Mouse (Mus musculus) intestine, postnatal 0 days (tissue): ENCODE data around the gene Ankrd34a. TPM values are rescaled to one million over a fixed set of nuclear protein-coding genes. Genes with fewer than 3 reads are reported as not detected.

Source experiments
- ATAC-seq: fragments of 200-750 bp; cut with Nextera tagmentation; 2 replicates; pipeline ENCODE4 v1.8.0; 2017; ENCODE audit warnings: mild to moderate bottlenecking, moderate TSS enrichment, moderate library complexity
- H3K27ac ChIP-seq: fragments of 300-500 bp; sonication (generic); 2 replicates; pipeline ENCODE4 v1.5.1; 2014; ENCODE audit warnings: mild to moderate bottlenecking, low read depth, low read length, moderate library complexity
- H3K27me3 ChIP-seq: fragments of 300-500 bp; sonication (generic); replicated peaks from 2 replicates; pipeline ENCODE4 v1.6.1; 2014; ENCODE audit warnings: low read length, mixed read lengths; ENCODE audit not compliant: control insufficient read depth, insufficient read depth
- H3K36me3 ChIP-seq: fragments of 300-500 bp; sonication (generic); 2 replicates; pipeline ENCODE4 v1.6.1; 2014; ENCODE audit warnings: mild to moderate bottlenecking, moderate library complexity; ENCODE audit not compliant: control insufficient read depth, insufficient read depth
- H3K4me1 ChIP-seq: fragments of 300-500 bp; sonication (generic); replicated peaks from 2 replicates; pipeline ENCODE4 v1.6.1; 2014; ENCODE audit warnings: antibody characterized with exemption, low read length, mixed read lengths; ENCODE audit not compliant: control insufficient read depth, insufficient read depth
- H3K4me2 ChIP-seq: fragments of 300-500 bp; sonication (generic); replicated peaks from 2 replicates; pipeline ENCODE4 v1.6.1; 2014; ENCODE audit warnings: low read depth, mild to moderate bottlenecking, moderate library complexity
- H3K4me3 ChIP-seq: fragments of 300-500 bp; sonication (generic); 2 replicates; pipeline ENCODE4 v1.5.1; 2014; ENCODE audit warnings: low read depth, low read length
- H3K9ac ChIP-seq: fragments of 300-500 bp; sonication (generic); 2 replicates; pipeline ENCODE4 v1.6.1; 2014; ENCODE audit warnings: mild to moderate bottlenecking, low read depth, low read length
- H3K9me3 ChIP-seq: fragments of 300-500 bp; sonication (generic); 2 replicates; pipeline ENCODE4 v1.6.1; 2016; ENCODE audit warnings: mixed run types; ENCODE audit not compliant: control insufficient read depth
- CTCF ChIP-seq: sonication (generic); IDR thresholded peaks from 2 replicates; pipeline ENCODE4 v1.5.1; 2016; ENCODE audit warnings: low read depth, mild to moderate bottlenecking, control low read depth, antibody characterized with exemption, moderate library complexity
- WGBS: fragments of 180-500 bp; shearing (Covaris S2); extraction: QIAGEN DNeasy Blood & Tissue Kit; methylation state at CpG from one replicate; pipeline ENCODE4 v1.1.7; 2014; 5-methylcytosine and 5-hydroxymethylcytosine counted together
- polyA plus RNA-seq: library from polyadenylated mRNA; unstranded; fragments of >200 nt; fragmentation: Nextera tagmentation; extraction: Ambion mirVana; gene quantifications from 2 replicates; pipeline ENCODE4 v1.2.1, GENCODE M21; 2015

Gene Ankrd34a
- polyA plus RNA-seq, 1 experiment from 2014 or later, result 1.3 TPM

- Histone ChIP-seq H3K4me3 (peak overlapping the region; percentile 65), H3K4me1 (0 out of 2 replicates have a peak, but pooled peaks cover 7% of the 10 kb centered on the region), H3K27ac (peak overlapping the region; percentile 58), H3K9me3 (no peaks in the 10 kb centered on the region), H3K36me3 (peaks cover 25% of the 10 kb centered on the region), H3K27me3 (no peaks in the 10 kb centered on the region), H3K9ac (peak overlapping the region; percentile 90), H3K4me2 (peak overlapping the region; percentile 72)
- 36% methylated on average over 9 of the region's 9 CpGs for WGBS
- ATAC-seq, result no peak
- TF ChIP-seq CTCF, result no peak
Measured at GRCm38 (mm10) chr3:96560881-96561668, 35.4 kb upstream of the Ankrd34a start.

GRCm38 (mm10) chr3:96561946-96562681 lies 34.3 kb upstream of the Ankrd34a start:
- Histone ChIP-seq H3K9ac (peak overlapping the region; percentile 23; the same call in 1 of the 2 replicates), H3K36me3 (peaks cover 25% of the 10 kb centered on the region), H3K27ac (peak overlapping the region; percentile 63; the same call in 1 of the 2 replicates), H3K27me3 (no peaks in the 10 kb centered on the region), H3K4me3 (peak overlapping the region; percentile 65), H3K4me2 (peak overlapping the region; percentile 72), H3K9me3 (no peaks in the 10 kb centered on the region), H3K4me1 (0 out of 2 replicates have a peak, but pooled peaks cover 7% of the 10 kb centered on the region)
- WGBS, result 25% methylated on average over 10 of the region's 10 CpGs
- TF ChIP-seq CTCF, result no peak
- ATAC-seq, result no peak

DNA sequence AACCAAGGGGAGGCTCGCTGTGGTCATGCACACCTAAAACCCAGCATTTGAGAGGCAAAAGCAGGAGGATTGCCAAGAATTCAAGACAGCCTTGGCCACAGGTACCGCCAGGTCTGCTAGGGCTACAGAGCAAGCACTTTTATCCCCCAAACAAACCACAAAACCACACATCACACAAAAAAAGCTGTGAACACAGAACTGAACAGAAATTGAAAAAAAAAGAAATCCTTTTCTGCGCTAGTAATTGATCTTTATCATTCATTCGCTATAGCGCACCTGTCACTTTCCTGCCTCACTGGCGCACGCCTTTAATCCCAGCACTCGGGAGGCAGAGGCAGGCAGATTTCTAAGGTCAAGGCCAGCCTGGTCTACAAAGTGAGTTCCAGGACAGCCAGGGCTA lies 33.2 kb upstream of the Ankrd34a start:
- 86% methylated on average over 8 of the region's 8 CpGs for WGBS
- Histone ChIP-seq H3K36me3 (peaks cover 25% of the 10 kb centered on the region), H3K4me2 (no peak overlapping the region), H3K27ac (no peak overlapping the region), H3K4me1 (0 out of 2 replicates have a peak, but pooled peaks cover 7% of the 10 kb centered on the region), H3K4me3 (no peak overlapping the region), H3K9ac (no peak overlapping the region), H3K27me3 (no peaks in the 10 kb centered on the region), H3K9me3 (no peaks in the 10 kb centered on the region)
- ATAC-seq, result no peak
- no peak for TF ChIP-seq CTCF

GRCm38 (mm10) chr3:96563911-96564632 lies 32.4 kb upstream of the Ankrd34a start:
- peaks cover 23% of the 10 kb centered on the region for H3K36me3 ChIP-seq
- no peak overlapping the region for H3K4me3 ChIP-seq
- H3K4me1 ChIP-seq, result 0 out of 2 replicates have a peak, but pooled peaks cover 7% of the 10 kb centered on the region
- H3K4me2 ChIP-seq, result peak overlapping the region; percentile 40
- peak; percentile 50 for ATAC-seq
- peak overlapping the region; percentile 65 for H3K27ac ChIP-seq
- TF ChIP-seq CTCF, result no peak
- H3K27me3 ChIP-seq, result no peaks in the 10 kb centered on the region
- H3K9ac ChIP-seq, result no peak overlapping the region
- no peaks in the 10 kb centered on the region for H3K9me3 ChIP-seq
- 17% methylated on average over 10 of the region's 10 CpGs for WGBS

DNA sequence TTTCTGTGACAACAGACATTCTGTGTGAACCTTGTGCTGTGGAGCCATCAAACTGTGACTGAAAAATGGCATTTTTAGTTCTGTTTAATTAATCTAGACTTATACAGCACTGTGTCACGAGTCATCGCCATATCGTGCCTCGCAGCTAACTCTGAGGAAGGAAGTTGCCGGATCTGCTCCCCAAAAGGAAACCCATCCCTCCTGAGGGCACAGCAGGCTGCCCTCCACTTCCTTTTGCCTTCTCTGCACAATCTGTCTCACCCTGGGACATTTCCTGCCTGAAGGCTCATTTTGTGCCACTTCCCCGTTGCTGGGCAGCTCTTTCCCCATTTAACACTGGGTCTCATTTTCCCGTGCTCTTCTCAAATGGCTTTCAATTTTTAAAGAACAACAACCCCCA lies 31.8 kb upstream of the Ankrd34a start:
- Histone ChIP-seq H3K9ac (no peak overlapping the region), H3K4me2 (peak overlapping the region; percentile 40)
- WGBS, result 26% methylated on average over 7 of the region's 7 CpGs

GRCm38 (mm10) chr3:96565105-96565504 lies 31.3 kb upstream of the Ankrd34a start:
- Histone ChIP-seq H3K27me3 (no peaks in the 10 kb centered on the region), H3K9me3 (no peaks in the 10 kb centered on the region), H3K27ac (peak overlapping the region; percentile 65), H3K36me3 (peaks cover 14% of the 10 kb centered on the region), H3K9ac (no peak overlapping the region), H3K4me2 (peak overlapping the region; percentile 40; the same call in 1 of the 2 replicates), H3K4me3 (no peak overlapping the region), H3K4me1 (0 out of 2 replicates have a peak, but pooled peaks cover 7% of the 10 kb centered on the region)
- no peak for ATAC-seq
- 74% methylated on average over 3 of the region's 3 CpGs for WGBS
- TF ChIP-seq CTCF, result no peak

More for the DNA sequence above, 31.8 kb upstream of the Ankrd34a start:
- peak overlapping the region; percentile 65 for H3K27ac ChIP-seq
- no peak for TF ChIP-seq CTCF
- no peaks in the 10 kb centered on the region for H3K9me3 ChIP-seq
- ATAC-seq, result no peak; the same call in 1 of the 2 replicates
- H3K36me3 ChIP-seq, result peaks cover 18% of the 10 kb centered on the region
- H3K4me3 ChIP-seq, result no peak overlapping the region
- no peaks in the 10 kb centered on the region for H3K27me3 ChIP-seq
- 0 out of 2 replicates have a peak, but pooled peaks cover 7% of the 10 kb centered on the region for H3K4me1 ChIP-seq
